Mouse (Mus musculus) midbrain, embryonic 11.5 days (tissue): Measurements from ENCODE around the gene Fkbp5. TPM values are rescaled to one million over a fixed set of nuclear protein-coding genes. Genes with fewer than 3 reads are reported as not detected.
A peak's percentile ranks its signal among the peaks of the same experiment; 100 is the strongest.
"Not testable (repeated sequence)": the region's sequence is repeated elsewhere in the genome, so short reads cannot be mapped to it uniquely, and the experiment has no call there.

ENCODE experiments used
- ATAC-seq: fragments of 200-750 bp; cut with Nextera tagmentation; 2 replicates; pipeline ENCODE4 v1.8.0; 2017; ENCODE audit warnings: moderate TSS enrichment, moderate library complexity; ENCODE audit not compliant: low FRiP score
- DNase-seq: peaks from one replicate; pipeline ENCODE4 v3.0.0; 2015; ENCODE audit warnings: low spot score; ENCODE audit errors: missing footprints
- H3K27ac ChIP-seq: fragments of 300-500 bp; sonication (generic); 2 replicates; pipeline ENCODE4 v1.5.1; 2014; ENCODE audit warnings: low read depth, low read length
- H3K27me3 ChIP-seq: fragments of 300-500 bp; sonication (generic); 2 replicates; pipeline ENCODE4 v1.6.1; 2014; ENCODE audit warnings: mild to moderate bottlenecking, low read length, moderate library complexity, mixed read lengths; ENCODE audit not compliant: control insufficient read depth, insufficient read depth
- H3K36me3 ChIP-seq: fragments of 300-500 bp; sonication (generic); 2 replicates; pipeline ENCODE4 v1.6.1; 2014; ENCODE audit warnings: mild to moderate bottlenecking, low read length, moderate library complexity, mixed read lengths; ENCODE audit not compliant: control insufficient read depth, insufficient read depth
- H3K4me1 ChIP-seq: fragments of 300-500 bp; sonication (generic); 2 replicates; pipeline ENCODE4 v1.6.1; 2014; ENCODE audit warnings: low read length; ENCODE audit not compliant: control insufficient read depth, insufficient read depth
- H3K4me2 ChIP-seq: fragments of 300-500 bp; sonication (generic); 2 replicates; pipeline ENCODE4 v1.6.1; 2014; ENCODE audit warnings: mild to moderate bottlenecking, moderate library complexity
- H3K4me3 ChIP-seq: fragments of 300-500 bp; sonication (generic); 2 replicates; pipeline ENCODE4 v1.5.1; 2014; ENCODE audit warnings: low read depth, low read length
- H3K9ac ChIP-seq: fragments of 300-500 bp; sonication (generic); 2 replicates; pipeline ENCODE4 v1.6.1; 2014; ENCODE audit warnings: low read length
- H3K9me3 ChIP-seq: fragments of 300-500 bp; sonication (generic); 2 replicates; pipeline ENCODE4 v1.6.1; 2016; ENCODE audit warnings: low read length; ENCODE audit not compliant: control insufficient read depth
- WGBS: fragments of 180-500 bp; shearing (Covaris S2); extraction: QIAGEN DNeasy Blood & Tissue Kit; methylation state at CpG from one replicate; pipeline ENCODE4 v1.1.7; 2014; 5-methylcytosine and 5-hydroxymethylcytosine counted together
- polyA plus RNA-seq: library from polyadenylated mRNA; unstranded; fragments of >200 nt; fragmentation: Nextera tagmentation; extraction: Ambion mirVana; gene quantifications from 2 replicates; pipeline ENCODE4 v1.2.1, GENCODE M21; 2014

Gene Fkbp5
- polyA plus RNA-seq, 1 experiment from 2014 or later: 10.9 TPM

GRCm38 (mm10) chr17:28410731-28411130, 106.6 kb downstream of the Fkbp5 start:
- no peak overlapping the region for H3K4me3 ChIP-seq
- no peak overlapping the region for H3K4me2 ChIP-seq
- H3K9ac ChIP-seq: no peak overlapping the region
- DNase-seq: no peak
- H3K9me3 ChIP-seq: no peaks in the 10 kb centered on the region
- 86% methylated on average over 4 of the region's 4 CpGs for WGBS
- no peaks in the 10 kb centered on the region for H3K4me1 ChIP-seq
- no peak for ATAC-seq
- no peaks in the 10 kb centered on the region for H3K27me3 ChIP-seq
- no peaks in the 10 kb centered on the region; the same call in 1 of the 2 replicates for H3K36me3 ChIP-seq
- no peak overlapping the region for H3K27ac ChIP-seq

DNA sequence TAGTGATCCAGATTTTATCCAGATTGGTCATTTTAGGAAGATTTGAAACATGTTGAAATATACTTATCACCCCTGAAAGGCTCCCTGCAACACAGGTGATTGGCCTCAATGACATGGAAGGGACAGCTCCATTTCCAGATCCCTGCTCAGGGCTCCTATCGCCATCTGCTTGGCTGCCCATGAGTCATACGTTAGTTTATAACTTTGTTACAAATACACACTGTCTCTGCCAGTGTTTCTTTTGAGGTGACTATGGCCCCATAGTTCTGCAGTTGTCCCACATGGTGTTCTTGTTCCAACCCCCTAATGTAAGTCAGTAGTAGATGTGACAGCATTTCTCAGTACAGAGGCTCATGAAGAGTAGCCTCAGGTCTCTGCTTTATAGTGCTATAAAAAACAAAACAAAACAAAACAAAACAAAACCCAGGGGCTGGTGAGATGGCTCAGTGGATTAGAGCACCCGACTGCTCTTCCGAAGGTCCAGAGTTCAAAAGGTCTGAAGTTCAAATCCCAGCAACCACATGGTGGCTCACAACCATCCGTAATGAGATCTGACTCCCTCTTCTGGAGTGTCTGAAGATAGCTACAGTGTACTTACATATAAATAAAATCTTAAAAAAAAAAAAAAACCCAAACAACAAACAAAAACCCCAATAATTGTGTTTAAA, 108.9 kb downstream of the Fkbp5 start:
- DNase-seq (no peak), ATAC-seq (no peak)
- 83% methylated on average over 5 of the region's 5 CpGs for WGBS
- H3K4me3 ChIP-seq: no peak overlapping the region
- H3K4me1 ChIP-seq: no peaks in the 10 kb centered on the region
- H3K27me3 ChIP-seq: no peaks in the 10 kb centered on the region
- no peaks in the 10 kb centered on the region for H3K9me3 ChIP-seq
- H3K9ac ChIP-seq: no peak overlapping the region
- no peak overlapping the region for H3K4me2 ChIP-seq
- peaks cover 3% of the 10 kb centered on the region; the same call in 1 of the 2 replicates for H3K36me3 ChIP-seq
- no peak overlapping the region for H3K27ac ChIP-seq

GRCm38 (mm10) chr17:28407418-28408250, 109.7 kb downstream of the Fkbp5 start:
- ATAC-seq (peak; percentile 33; the same call in 1 of the 2 replicates), DNase-seq (peak; percentile 95)
- Histone ChIP-seq H3K4me1 (no peaks in the 10 kb centered on the region), H3K9ac (no peak overlapping the region), H3K9me3 (no peaks in the 10 kb centered on the region), H3K27ac (no peak overlapping the region), H3K27me3 (no peaks in the 10 kb centered on the region), H3K36me3 (peaks cover 3% of the 10 kb centered on the region; the same call in 1 of the 2 replicates), H3K4me3 (no peak overlapping the region), H3K4me2 (no peak overlapping the region)
- WGBS: 46% methylated on average over 15 of the region's 15 CpGs

GRCm38 (mm10) chr17:28406471-28406870, 110.9 kb downstream of the Fkbp5 start:
- Histone ChIP-seq H3K4me1 (no peaks in the 10 kb centered on the region), H3K9ac (no peak overlapping the region), H3K9me3 (no peaks in the 10 kb centered on the region), H3K4me2 (no peak overlapping the region), H3K4me3 (no peak overlapping the region), H3K36me3 (peaks cover 3% of the 10 kb centered on the region; the same call in 1 of the 2 replicates), H3K27me3 (no peaks in the 10 kb centered on the region), H3K27ac (no peak overlapping the region)
- ATAC-seq (no peak), DNase-seq (no peak)
- 88% methylated on average over 7 of the region's 7 CpGs for WGBS

DNA sequence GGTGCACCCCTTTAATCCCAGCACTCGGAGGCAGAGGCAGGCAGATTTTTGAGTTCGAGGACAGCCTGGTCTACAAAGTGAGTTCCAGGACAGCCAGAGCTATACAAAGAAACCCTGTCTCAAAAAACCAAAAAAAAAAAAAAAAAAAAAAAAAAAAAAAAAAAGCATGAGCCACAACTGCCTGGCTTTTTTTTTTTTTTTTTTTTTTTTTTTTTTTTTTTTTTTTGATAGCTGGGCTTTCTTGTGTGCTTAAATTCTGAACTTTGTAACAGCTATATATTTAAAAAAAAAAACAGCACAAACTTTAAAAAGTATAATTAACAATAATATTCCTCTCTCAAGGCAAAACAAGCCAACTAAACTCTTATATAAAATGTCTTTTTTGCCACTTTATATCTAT, 112.6 kb downstream of the Fkbp5 start:
- 95% methylated on average over 2 of the region's 2 CpGs for WGBS
- ATAC-seq: not testable (repeated sequence)

GRCm38 (mm10) chr17:28404301-28404700, 113.0 kb downstream of the Fkbp5 start:
- H3K4me1 ChIP-seq: no peaks in the 10 kb centered on the region
- no peak overlapping the region for H3K4me3 ChIP-seq
- DNase-seq (no peak), ATAC-seq (no peak)
- H3K36me3 ChIP-seq: peaks cover 3% of the 10 kb centered on the region; the same call in 1 of the 2 replicates
- H3K4me2 ChIP-seq: no peak overlapping the region
- H3K27ac ChIP-seq: no peak overlapping the region
- no peaks in the 10 kb centered on the region for H3K9me3 ChIP-seq
- no peaks in the 10 kb centered on the region for H3K27me3 ChIP-seq
- over 99% methylated on average over 11 of the region's 11 CpGs for WGBS
- H3K9ac ChIP-seq: no peak overlapping the region

More for the DNA sequence above, 112.6 kb downstream of the Fkbp5 start:
- not testable (repeated sequence) for H3K9ac ChIP-seq, H3K9me3 ChIP-seq, H3K4me1 ChIP-seq, DNase-seq, H3K36me3 ChIP-seq, H3K27me3 ChIP-seq, H3K4me3 ChIP-seq, H3K4me2 ChIP-seq, H3K27ac ChIP-seq

- WGBS: 82% methylated on average over 7 of the region's 7 CpGs
- ATAC-seq: no peak
- no peaks in the 10 kb centered on the region for H3K4me1 ChIP-seq
- no peak overlapping the region for H3K27ac ChIP-seq
- no peaks in the 10 kb centered on the region for H3K27me3 ChIP-seq
- no peak overlapping the region for H3K4me3 ChIP-seq
- H3K9ac ChIP-seq: no peak overlapping the region
- no peaks in the 10 kb centered on the region for H3K9me3 ChIP-seq
- DNase-seq: no peak
- H3K36me3 ChIP-seq: no peaks in the 10 kb centered on the region; the same call in 1 of the 2 replicates
- H3K4me2 ChIP-seq: no peak overlapping the region
Measured at GRCm38 (mm10) chr17:28394994-28395393, 122.3 kb downstream of the Fkbp5 start.

GRCm38 (mm10) chr17:28394051-28394765, 123.1 kb downstream of the Fkbp5 start:
- no peaks in the 10 kb centered on the region; the same call in 1 of the 2 replicates for H3K36me3 ChIP-seq
- H3K4me3 ChIP-seq: no peak overlapping the region
- ATAC-seq (no peak), DNase-seq (no peak)
- H3K4me2 ChIP-seq: no peak overlapping the region
- 81% methylated on average over 15 of the region's 15 CpGs for WGBS
- H3K9me3 ChIP-seq: no peaks in the 10 kb centered on the region
- H3K9ac ChIP-seq: no peak overlapping the region
- no peaks in the 10 kb centered on the region for H3K4me1 ChIP-seq
- no peaks in the 10 kb centered on the region for H3K27me3 ChIP-seq
- H3K27ac ChIP-seq: no peak overlapping the region
